Mouse (Mus musculus): Measurements from ENCODE around the gene Fkbp11. TPM values are rescaled to one million over a fixed set of nuclear protein-coding genes. Genes with fewer than 3 reads are reported as not detected.

Gene Fkbp11
- total RNA-seq, 2 experiments from 2014 or later = 50.0 to 62.3 TPM

Other genes with a start within 250 kb of the Fkbp11 start
- gene Lalba, start 245.5 kb downstream of the Fkbp11 start, total RNA-seq (2015) = not detected in 2 replicates
- not detected in 2 replicates for gene Lalba, start 245.5 kb downstream of the Fkbp11 start, total RNA-seq (2017)
- gene Olfr279, start 235.8 kb downstream of the Fkbp11 start, total RNA-seq (2015) = not detected in 2 replicates
- gene Olfr279, start 235.8 kb downstream of the Fkbp11 start, total RNA-seq (2017) = not detected in 2 replicates
- gene Kansl2, start 193.9 kb downstream of the Fkbp11 start, total RNA-seq (2015) = 65.7 and 68.6 TPM in 2 replicates
- 60.1 and 62.8 TPM in 2 replicates for gene Kansl2, start 193.9 kb downstream of the Fkbp11 start, total RNA-seq (2017)
- 47.1 and 57.8 TPM in 2 replicates for gene Ccnt1, start 157.3 kb downstream of the Fkbp11 start, total RNA-seq (2015)
- gene Ccnt1, start 157.3 kb downstream of the Fkbp11 start, total RNA-seq (2017) = 54.1 and 62.5 TPM in 2 replicates
- gene 4930415O20Rik, start 157.2 kb downstream of the Fkbp11 start, total RNA-seq (2015) = not detected in 2 replicates
- gene 4930415O20Rik, start 157.2 kb downstream of the Fkbp11 start, total RNA-seq (2017) = not detected in 2 replicates
- gene Adcy6, start 118.1 kb downstream of the Fkbp11 start, total RNA-seq (2015) = 2.2 and 3.1 TPM in 2 replicates
- gene Adcy6, start 118.1 kb downstream of the Fkbp11 start, total RNA-seq (2017) = 6.7 and 7.7 TPM in 2 replicates
- gene Cacnb3, start 97.4 kb downstream of the Fkbp11 start, total RNA-seq (2015) = not detected in 2 replicates
- not detected in 2 replicates for gene Cacnb3, start 97.4 kb downstream of the Fkbp11 start, total RNA-seq (2017)
- 22.1 and 25.0 TPM in 2 replicates for gene Ddx23, start 65.3 kb downstream of the Fkbp11 start, total RNA-seq (2015)
- 88.0 and 121 TPM in 2 replicates for gene Ddx23, start 65.3 kb downstream of the Fkbp11 start, total RNA-seq (2017)
- gene Rnd1, start 50.7 kb downstream of the Fkbp11 start, total RNA-seq (2015) = 1.1 and 1.7 TPM in 2 replicates
- gene Rnd1, start 50.7 kb downstream of the Fkbp11 start, total RNA-seq (2017) = 3.3 and 3.5 TPM in 2 replicates
- gene Ccdc65, start 20.0 kb downstream of the Fkbp11 start, total RNA-seq (2015) = not detected in 2 replicates
- not detected in 2 replicates for gene Ccdc65, start 20.0 kb downstream of the Fkbp11 start, total RNA-seq (2017)
- 32.3 and 35.2 TPM in 2 replicates for gene Arf3, start 35.0 kb upstream of the Fkbp11 start, total RNA-seq (2015)
- gene Arf3, start 35.0 kb upstream of the Fkbp11 start, total RNA-seq (2017) = 32.2 and 36.9 TPM in 2 replicates
- gene Wnt10b, start 50.0 kb upstream of the Fkbp11 start, total RNA-seq (2015) = 0.22 TPM in 1 of 2 replicates, not detected in the other
- gene Wnt10b, start 50.0 kb upstream of the Fkbp11 start, total RNA-seq (2017) = 0.54 TPM in 1 of 2 replicates, not detected in the other
- gene Wnt1, start 61.7 kb upstream of the Fkbp11 start, total RNA-seq (2015) = not detected in 2 replicates
- gene Wnt1, start 61.7 kb upstream of the Fkbp11 start, total RNA-seq (2017) = not detected in 2 replicates
- gene Ddn, start 81.3 kb upstream of the Fkbp11 start, total RNA-seq (2015) = not detected in 2 replicates
- under 0.01 and 0.10 TPM in 2 replicates for gene Ddn, start 81.3 kb upstream of the Fkbp11 start, total RNA-seq (2017)
- gene Prkag1, start 103.3 kb upstream of the Fkbp11 start, total RNA-seq (2015) = 38.4 and 50.6 TPM in 2 replicates
- 97.3 and 105 TPM in 2 replicates for gene Prkag1, start 103.3 kb upstream of the Fkbp11 start, total RNA-seq (2017)
- 38.5 and 43.3 TPM in 2 replicates for gene Kmt2d, start 143.0 kb upstream of the Fkbp11 start, total RNA-seq (2015)
- gene Kmt2d, start 143.0 kb upstream of the Fkbp11 start, total RNA-seq (2017) = 18.6 and 29.0 TPM in 2 replicates
- gene Rhebl1, start 166.3 kb upstream of the Fkbp11 start, total RNA-seq (2015) = 10.7 and 17.8 TPM in 2 replicates
- 5.4 and 7.9 TPM in 2 replicates for gene Rhebl1, start 166.3 kb upstream of the Fkbp11 start, total RNA-seq (2017)
- gene Dhh, start 170.3 kb upstream of the Fkbp11 start, total RNA-seq (2015) = not detected in 2 replicates
- gene Dhh, start 170.3 kb upstream of the Fkbp11 start, total RNA-seq (2017) = not detected in 2 replicates
- gene Lmbr1l, start 190.0 kb upstream of the Fkbp11 start, total RNA-seq (2015) = 5.2 and 5.6 TPM in 2 replicates
- gene Lmbr1l, start 190.0 kb upstream of the Fkbp11 start, total RNA-seq (2017) = 3.8 and 9.4 TPM in 2 replicates
- 2,787 and 2,962 TPM in 2 replicates for gene Tuba1b, start 206.4 kb upstream of the Fkbp11 start, total RNA-seq (2015)
- 767 and 827 TPM in 2 replicates for gene Tuba1b, start 206.4 kb upstream of the Fkbp11 start, total RNA-seq (2017)
- gene Gm49450, start 225.4 kb upstream of the Fkbp11 start, total RNA-seq (2015) = 0.69 and 1.1 TPM in 2 replicates
- gene Gm49450, start 225.4 kb upstream of the Fkbp11 start, total RNA-seq (2017) = not detected in 2 replicates
- gene Tuba1a, start 225.5 kb upstream of the Fkbp11 start, total RNA-seq (2015) = 30.3 and 33.5 TPM in 2 replicates
- gene Tuba1a, start 225.5 kb upstream of the Fkbp11 start, total RNA-seq (2017) = 15.3 and 22.2 TPM in 2 replicates

Data from megakaryocyte progenitor cell, adult 5-6 weeks (primary cell).